Comparison of ENCODE assay signal across 22 mouse cellular contexts in genomic region chr12:52796471-52796795, GRCm38 (mm10).
DNase-seq lines count a peak whose midpoint lies in the region; TF ChIP-seq lines count a peak whose summit lies in the region.
"Had no signal": no experiment of that assay in that cellular context is flagged by ENCODE, and none has a peak within 500 bp of the region (broad histone marks: within the 10 kb centered on the region; RNA-seq: fewer than 3 reads in every experiment).

No protein-coding gene starts in this region.

- no peak overlapping the region; the same call in 1 of the 2 replicates for H3K27ac ChIP-seq in heart, adult 2 months
- H3K27ac ChIP-seq: embryonic facial prominence, embryonic 12.5 days; hindbrain, embryonic 14.5 days; intestine, embryonic 15.5 days; limb, embryonic 12.5 days; liver, embryonic 13.5 days; midbrain, embryonic 12.5 days had no signal

- 78% methylated on average over 4 of the region's 4 CpGs for WGBS in heart, adult 2 months

- H3K4me3 ChIP-seq in heart, adult 2 months = 0 out of 2 replicates have a peak overlapping the region, but pooled peaks have one; percentile 10
- H3K4me3 ChIP-seq: embryonic facial prominence, embryonic 12.5 days; erythroblast, embryonic 14.5 days; heart, embryonic 13.5 days; intestine, embryonic 15.5 days; limb, embryonic 12.5 days; liver, embryonic 13.5 days; midbrain, embryonic 12.5 days had no signal

- no peaks in the 10 kb centered on the region for H3K27me3 ChIP-seq in heart, adult 2 months (ENCODE audit: control insufficient read depth, insufficient read depth, low read length)
- H3K27me3 ChIP-seq: embryonic facial prominence, embryonic 12.5 days; heart, embryonic 13.5 days; intestine, embryonic 15.5 days; limb, embryonic 12.5 days; liver, embryonic 13.5 days; midbrain, embryonic 12.5 days had no signal

- intact Hi-C loops in heart, adult 2 months (cut with DNase I) = no loop called here
- intact Hi-C loops in heart, postnatal 25 days (cut with DNase I) = no loop called here

- no peak for TF ChIP-seq CTCF in heart, adult 2 months (IDR thresholded peaks at IDR 0.05)

- H3K4me1 ChIP-seq in heart, adult 2 months (ENCODE audit: control insufficient read depth, insufficient read depth, low read length) = peaks cover 9% of the 10 kb centered on the region
- H3K4me1 ChIP-seq: intestine, embryonic 15.5 days; limb, embryonic 12.5 days; liver, embryonic 13.5 days had no signal

- no peak for DNase-seq in heart, adult 2 months
- DNase-seq in heart, postnatal 25 days (ENCODE audit: low spot score) = no peak
- DNase-seq in T-cell, adult 2 months (ENCODE audit: low spot score) = peak; percentile 66
- DNase-seq in thymus, adult 18-20 months = peak; percentile 10 to 56
- peak; percentile 42 for DNase-seq in thymus, postnatal 4 days
- no peak for DNase-seq in MN1 (ENCODE audit: low spot score)
- DNase-seq in natural killer cell, adult 2 months (ENCODE audit: low spot score in 2 of 2) = no peak
- DNase-seq: cerebellum, adult 9-10 months; heart, postnatal 36 days; kidney, adult 9 months; kidney, postnatal 4 days; liver, embryonic 13.5 days; lung, embryonic 14.5 days; lung, postnatal 4 days; right cerebral cortex, postnatal 4 days had no signal

- peaks cover under 1% of the 10 kb centered on the region for H3K36me3 ChIP-seq in heart, adult 2 months (ENCODE audit: control insufficient read depth, insufficient read depth, low read length)
- H3K36me3 ChIP-seq: embryonic facial prominence, embryonic 12.5 days; heart, embryonic 13.5 days; intestine, embryonic 15.5 days; limb, embryonic 12.5 days; liver, embryonic 13.5 days had no signal

- no peak for TF ChIP-seq POLR2A in heart, adult 2 months (IDR thresholded peaks at IDR 0.05; ENCODE audit: insufficient read depth, low read depth, low read length)

- no peak overlapping the region for H3K9ac ChIP-seq in heart, adult 2 months (ENCODE audit: low read depth, low read length)
- H3K9ac ChIP-seq: embryonic facial prominence, embryonic 12.5 days; heart, embryonic 13.5 days; hindbrain, embryonic 14.5 days; intestine, embryonic 15.5 days; limb, embryonic 12.5 days; liver, embryonic 13.5 days; lung, embryonic 14.5 days; midbrain, embryonic 12.5 days had no signal

- no peaks in the 10 kb centered on the region for H3K79me2 ChIP-seq in heart, adult 2 months (replicated peaks; ENCODE audit: control insufficient read depth, insufficient read depth, low read length)

- no peak for TF ChIP-seq EP300 in heart, adult 2 months (IDR thresholded peaks at IDR 0.05; ENCODE audit: insufficient read depth, low read depth, low read length)

Comparison
In these comparisons a context has a peak if more than half of its experiments do, and no peak if none do; other contexts are left out.
1. DNase-seq: peak in T-cell, adult 2 months (single experiment), thymus, adult 18-20 months (2 of 2) and thymus, postnatal 4 days (single experiment); none in heart, adult 2 months (0 of 2), heart, postnatal 25 days (single experiment), MN1 (single experiment) and natural killer cell, adult 2 months (0 of 2).